Mouse (Mus musculus): Measurements from ENCODE around the gene Robo4.

The Robo4 gene

DNA sequence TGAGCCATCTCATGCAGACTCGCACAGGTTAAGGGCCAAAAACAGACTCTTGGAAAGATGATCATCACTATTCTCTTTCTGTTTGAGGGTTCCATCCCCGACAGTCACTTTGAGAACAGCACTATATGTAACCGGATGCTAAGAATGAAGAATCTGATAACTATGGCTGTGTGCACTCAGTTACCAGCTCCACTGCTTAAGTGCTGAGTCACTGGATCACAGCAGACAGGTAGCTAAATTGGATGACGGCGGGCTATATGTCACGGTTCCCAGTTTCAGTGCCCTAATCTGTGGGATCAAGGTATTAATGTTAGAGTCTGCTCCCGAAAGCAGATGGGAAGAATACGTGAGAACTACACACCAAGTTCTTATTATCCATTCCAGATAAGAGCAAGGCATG lies 54.2 kb downstream of the Robo4 start:
- DNase-seq: no peak

DNA sequence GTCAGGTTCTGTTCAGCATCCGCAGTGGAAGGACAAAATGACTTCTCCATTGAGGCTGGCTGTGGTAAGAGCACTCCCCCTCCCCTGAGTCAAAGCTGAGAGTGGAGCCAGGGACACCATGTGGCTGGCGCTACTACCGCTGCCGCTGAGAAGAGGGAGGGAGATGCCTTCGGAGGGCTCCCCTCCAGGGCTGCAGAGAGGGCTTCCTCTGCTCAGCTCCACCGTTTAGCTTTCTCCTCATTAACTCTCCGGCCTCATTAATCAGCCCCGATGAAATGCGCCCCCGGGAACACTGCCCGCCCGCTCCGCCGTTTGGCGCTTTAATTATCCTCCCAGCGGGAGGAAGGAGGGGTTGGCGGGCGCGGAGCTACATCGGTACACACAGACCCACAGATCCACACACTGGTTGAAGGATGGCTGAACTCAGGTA lies 54.8 kb downstream of the Robo4 start:
- peak; percentile 12 for DNase-seq

DNA sequence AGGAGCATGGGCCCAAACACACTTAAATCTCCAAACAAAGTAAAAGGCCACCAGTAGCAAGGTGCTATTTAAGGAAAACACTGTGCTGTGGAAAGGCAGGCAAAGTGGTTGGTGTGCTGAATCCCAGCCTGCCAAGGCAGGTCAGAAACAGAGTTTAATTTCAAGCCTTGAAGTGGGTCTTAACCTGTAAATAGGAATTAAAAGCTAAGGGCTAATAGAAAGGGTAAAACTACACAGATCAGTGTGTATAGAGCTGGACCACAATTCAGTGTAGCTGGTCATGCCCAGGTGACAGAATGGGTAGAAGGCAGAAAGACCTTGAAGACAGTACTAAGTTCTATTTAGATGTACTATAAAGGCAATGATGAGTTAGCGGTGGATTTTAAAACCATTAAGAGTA lies 55.5 kb downstream of the Robo4 start:
- DNase-seq: no peak

DNA sequence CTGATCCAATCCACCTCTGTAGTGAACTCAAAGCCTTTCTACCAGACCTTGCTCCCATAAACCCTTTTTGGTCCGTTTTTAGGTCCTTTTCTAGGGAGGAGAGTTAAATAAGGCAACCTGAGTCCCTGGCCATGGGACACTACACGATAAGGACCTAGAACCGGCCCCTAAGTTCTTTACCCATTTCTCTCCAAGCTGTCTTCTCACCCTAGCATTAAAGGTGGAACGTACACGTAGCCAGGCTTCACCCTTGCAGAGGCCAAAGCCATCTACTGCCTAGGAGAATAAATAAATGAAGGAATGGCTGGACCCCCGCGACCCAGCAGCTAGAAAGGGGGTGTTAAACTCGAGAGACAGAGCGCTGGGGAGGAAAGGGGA lies 58.0 kb downstream of the Robo4 start:
- DNase-seq: no peak

DNA sequence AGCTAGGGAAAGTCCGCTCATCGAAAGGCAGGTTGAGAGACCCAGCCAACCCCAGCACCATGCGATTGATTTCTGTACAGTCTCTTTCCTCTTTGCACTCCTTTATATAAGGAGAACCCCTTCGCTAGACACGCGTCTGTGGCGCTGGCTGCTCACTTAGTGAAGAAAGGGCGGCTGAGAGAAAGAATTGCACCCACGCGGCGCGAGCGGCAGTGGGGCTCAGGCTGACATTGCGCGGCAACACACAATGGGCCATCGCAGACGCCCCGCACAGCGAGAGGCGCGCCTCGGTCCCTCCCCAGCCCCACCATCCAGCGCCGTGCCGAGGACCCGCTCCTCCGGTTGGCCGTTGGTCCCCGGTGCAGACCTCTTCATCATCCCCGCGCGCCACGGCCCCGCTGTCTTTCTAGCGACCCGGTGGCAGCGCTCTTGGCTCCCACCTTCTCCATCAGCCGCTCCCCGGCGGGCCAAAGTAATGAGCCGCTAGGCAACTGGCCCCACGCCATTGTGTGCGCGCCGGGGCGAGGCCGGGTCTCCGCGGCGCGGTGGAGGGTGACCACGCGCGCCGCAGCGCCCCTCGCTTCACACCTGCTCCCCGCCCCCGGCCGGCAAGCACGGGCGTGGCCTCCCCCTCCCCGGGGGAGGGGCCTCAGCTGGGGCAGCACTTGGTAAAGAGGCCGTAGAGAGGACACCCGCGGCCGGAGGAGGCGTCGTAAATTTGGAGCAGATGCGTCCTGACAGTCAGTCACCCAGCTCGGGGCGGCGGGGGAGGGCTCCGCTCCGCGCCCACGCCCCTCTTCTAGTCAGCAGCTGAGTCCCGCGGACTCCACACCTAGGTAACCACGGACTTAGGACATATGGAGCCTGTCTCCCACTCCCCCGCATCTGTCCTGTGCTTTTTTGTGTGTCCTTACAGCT lies 58.6 kb downstream of the Robo4 start:
- peak; percentile 47 for DNase-seq

DNA sequence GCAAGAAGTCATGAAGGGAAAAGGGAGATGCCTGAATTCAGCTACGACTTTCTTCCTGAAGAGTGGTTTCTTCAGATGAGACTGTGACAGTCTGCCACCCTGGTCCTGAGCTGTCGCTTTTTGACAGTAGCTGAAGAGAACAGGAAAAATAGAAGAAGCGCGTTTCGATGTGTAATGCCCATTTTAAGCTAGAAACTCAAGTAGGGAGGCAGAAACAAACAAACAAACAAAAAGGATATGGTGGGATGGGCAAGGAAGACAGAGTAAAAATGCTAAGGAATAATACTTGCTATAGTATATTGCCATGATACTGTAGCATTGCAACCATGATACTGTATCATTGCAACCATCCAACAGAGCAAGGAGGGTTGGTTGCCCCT lies 59.3 kb downstream of the Robo4 start:
- no peak for DNase-seq

DNA sequence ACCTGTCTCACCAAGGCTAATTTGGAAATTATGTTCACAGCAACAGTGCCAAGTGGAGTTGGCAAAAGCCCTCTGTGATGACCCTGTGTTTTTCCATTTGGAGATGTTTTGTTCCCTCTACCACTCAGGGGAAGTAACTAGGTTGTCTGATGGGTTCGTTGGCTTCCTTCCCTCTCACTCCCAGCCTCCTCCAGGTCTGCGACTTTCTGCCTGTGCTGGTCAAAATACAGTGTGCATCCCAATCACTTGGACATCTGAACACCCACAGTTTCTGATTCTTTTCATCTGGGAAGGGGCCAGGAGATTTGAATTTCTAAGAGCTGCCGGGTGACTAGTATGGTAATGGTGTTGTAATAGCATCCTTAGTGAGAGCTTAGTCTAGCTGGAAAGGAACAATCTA lies 59.9 kb downstream of the Robo4 start:
- no peak for DNase-seq

DNA sequence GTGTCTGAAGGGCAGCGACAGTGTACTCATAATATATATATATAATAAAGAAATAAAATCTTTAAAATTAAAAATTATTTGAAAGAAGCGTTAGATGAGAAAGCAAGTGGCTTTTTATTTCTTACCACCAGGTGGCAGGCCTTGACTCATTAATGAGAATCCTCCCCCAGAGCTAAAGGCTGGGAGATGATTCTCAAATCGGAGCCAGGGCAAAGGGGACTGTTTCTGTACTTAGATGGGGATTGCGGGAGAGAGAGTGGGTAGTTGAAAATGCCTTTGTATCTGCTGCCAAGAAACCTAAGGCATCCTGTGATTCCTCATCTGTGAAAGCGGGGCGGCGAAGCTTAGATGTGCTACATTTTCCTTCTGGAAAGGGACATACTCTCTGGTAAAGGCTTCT lies 61.1 kb downstream of the Robo4 start:
- DNase-seq: peak; percentile 65

All from kidney, postnatal 14 days (tissue).